Mouse (Mus musculus) brain, embryonic 18.5 days (tissue): ENCODE measurements at regions not wholly inside any gene's neighbourhood (a gene's known extent, or its start where the extent isn't known, plus 50 kb on each side); places are given as distances from the start of the nearest gene placed in this dataset.

ENCODE experiments used
- DNase-seq: peaks from one replicate; pipeline ENCODE4 v3.0.0-alpha.2; 2012; ENCODE audit warnings: low read depth, low spot score

DNA sequence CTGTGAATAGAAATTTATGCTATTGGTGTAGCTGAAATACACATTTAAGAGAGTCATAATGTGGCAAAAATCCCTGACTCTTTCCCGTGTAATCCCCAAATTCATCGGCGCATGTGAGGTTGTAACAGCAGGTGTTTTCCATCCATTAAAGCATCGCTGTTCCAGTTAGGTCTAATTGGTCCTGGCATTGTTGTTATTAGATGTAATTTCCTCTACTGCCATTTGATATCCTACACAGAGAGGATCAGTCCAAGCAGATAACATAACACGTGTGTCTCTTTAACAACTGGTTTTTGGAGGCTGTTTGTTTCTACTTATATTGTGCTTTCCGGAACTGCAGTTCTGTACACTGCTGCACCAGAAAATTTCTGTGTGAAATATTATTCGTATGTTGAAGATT is 101.8 kb downstream of the Vgll3 start:
- no peak for DNase-seq

DNA sequence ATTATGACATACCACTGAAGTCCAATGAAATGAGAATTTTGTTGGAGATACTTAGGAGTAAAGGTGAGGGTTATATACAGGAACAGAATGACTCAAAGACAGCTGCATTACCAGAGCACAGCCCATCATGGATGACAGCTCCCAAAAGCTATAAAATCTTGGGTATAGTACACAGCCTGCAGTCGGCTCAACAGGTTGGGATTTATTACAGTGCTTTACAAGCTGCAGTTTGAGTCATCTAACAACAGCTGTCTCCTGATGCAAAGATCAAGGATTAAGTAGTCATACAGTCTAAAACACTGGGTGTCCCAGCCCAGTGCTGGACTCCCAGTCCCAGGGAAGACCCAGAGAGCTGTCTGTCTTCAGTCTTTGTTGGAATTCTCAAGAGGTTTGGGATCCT is 110.9 kb downstream of the Vgll3 start:
- DNase-seq, result no peak

DNA sequence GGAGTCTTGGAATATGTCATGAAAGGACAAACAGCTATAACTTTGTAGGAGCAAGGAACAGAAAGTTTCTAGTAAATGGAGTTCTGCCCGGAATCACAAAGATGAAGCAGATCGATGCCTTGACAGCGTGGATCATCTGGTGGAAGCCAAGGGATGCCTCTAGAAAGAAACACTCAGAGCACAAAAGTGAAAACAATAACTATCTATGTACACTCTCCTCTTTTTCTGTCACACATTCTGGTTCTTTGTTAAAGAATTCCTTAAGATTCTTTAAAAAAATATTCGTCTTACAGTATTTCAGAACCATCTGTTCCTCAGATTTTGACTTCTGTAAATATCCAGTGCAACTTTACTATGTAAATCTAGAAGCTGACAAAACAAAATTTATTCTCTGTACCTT is 148.8 kb downstream of the Vgll3 start:
- no peak for DNase-seq

DNA sequence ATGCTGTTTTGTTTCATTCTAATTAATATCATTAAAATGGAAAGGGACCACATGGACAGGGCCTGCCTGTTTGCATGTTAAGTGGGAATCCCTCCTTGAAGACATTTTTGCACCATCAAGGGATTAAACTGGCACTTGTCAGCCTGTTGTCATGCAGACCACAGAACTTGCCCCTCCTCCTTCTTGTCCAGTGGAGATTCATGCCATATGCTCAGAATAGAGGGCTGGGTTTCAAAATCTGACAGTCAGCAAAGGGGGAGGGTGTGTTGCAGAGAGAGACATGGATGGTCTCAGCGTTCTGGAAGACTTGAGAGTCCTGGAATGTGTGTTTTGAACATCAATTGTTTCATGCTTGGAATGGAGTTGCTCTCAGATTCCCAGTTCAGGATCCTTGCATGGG is 149.2 kb downstream of the Vgll3 start:
- DNase-seq, result peak; percentile 20

DNA sequence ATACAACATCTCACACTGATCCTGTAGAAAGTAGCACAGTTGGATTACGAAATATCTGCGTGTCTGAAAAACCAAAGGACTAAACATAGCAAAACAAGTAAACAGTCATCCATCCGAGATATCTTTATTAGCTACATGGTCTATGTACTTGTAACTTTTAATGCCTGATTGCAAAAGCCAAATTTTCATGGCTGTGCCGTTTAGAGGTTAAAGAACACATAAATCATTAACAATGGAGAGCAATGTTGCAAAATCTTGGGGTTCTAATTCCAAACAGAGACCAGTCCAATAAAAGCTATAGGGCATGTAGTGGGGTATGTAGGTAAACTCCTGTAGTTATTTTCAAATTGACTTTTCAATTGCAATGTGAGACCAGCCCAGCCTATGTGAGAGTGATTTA is 162.0 kb downstream of the Vgll3 start:
- DNase-seq, result no peak

DNA sequence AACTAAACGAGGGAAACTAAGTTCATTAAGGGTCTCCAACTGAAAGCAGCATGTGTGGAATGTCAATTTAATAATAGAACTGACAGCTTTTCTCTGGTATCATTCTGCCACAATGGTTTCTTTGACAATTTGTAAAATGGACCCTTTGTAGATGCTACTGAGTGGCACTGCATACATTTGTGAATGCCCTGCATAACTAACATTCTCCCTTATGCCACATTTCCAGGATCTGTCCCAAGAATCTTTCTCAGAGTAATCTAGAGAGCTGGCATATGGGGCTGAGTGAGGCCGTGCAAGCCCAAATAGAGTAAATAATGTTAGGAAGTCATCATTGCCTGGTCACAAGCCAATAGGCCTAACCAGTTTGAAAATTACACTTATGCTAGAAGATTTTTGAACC is 172.1 kb downstream of the Vgll3 start:
- no peak for DNase-seq

DNA sequence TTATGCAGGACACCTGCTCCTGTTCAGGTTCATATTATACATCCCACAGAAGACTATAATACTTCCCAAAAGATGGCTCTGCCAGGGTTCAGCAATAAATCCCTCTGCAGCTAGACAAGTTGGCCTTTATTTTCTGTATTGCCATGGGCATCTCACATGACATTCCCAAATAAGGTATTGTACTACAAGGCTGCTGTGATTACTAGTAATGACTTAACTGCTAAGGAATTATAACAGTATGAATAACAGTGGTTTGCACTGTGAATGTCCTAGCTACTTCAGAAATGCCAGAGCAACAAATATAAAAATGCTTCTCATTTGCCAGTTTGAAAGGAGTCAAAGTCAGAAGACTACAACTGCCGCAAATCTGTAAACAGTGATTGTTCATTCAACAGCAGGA is 184.3 kb downstream of the Vgll3 start:
- no peak for DNase-seq

DNA sequence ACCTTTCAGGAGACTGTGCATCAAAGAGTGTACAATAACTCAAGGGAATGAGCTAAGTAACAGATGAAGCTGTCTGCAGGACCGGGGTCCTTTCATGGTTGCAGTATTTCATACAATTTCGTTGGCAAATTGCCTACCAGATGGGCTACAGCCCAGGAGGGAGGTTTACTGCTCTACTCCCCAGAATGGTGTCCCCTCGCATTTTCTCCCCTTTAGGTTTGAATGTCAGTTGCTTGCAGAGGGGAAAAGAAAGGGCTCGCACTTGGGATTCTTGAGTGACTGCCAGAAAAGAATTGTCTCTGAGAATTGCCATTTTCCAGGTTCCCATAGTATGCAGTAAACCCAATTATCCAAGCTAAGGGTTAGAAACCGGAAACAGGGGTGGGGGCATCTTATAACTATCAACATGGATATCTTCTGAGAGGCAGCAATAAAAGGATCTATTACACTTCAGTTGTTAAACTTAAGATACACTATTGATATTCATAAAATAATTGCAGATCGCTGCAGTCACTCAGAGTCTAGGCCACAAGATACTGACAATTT is 185.7 kb downstream of the Vgll3 start:
- DNase-seq, result no peak

DNA sequence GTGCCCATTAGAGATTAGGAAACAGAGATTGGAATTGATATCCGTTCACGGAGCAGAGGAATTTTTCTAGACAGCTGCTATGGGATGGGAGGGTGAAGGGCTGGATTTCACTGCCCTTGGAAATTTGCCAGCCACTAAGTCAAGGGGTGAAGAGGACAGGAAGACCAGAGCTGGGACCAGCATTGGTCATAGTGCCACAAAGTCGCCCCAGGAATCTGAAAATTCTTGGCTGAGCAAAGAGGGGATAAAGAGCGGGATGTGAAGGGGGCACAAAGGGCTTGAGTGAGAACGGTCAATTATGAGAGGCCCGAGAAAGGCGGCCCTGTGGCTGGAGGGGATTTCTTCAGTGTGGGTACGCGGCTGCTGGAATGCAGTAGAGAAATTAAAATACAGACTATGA is 189.6 kb downstream of the Vgll3 start:
- no peak for DNase-seq

DNA sequence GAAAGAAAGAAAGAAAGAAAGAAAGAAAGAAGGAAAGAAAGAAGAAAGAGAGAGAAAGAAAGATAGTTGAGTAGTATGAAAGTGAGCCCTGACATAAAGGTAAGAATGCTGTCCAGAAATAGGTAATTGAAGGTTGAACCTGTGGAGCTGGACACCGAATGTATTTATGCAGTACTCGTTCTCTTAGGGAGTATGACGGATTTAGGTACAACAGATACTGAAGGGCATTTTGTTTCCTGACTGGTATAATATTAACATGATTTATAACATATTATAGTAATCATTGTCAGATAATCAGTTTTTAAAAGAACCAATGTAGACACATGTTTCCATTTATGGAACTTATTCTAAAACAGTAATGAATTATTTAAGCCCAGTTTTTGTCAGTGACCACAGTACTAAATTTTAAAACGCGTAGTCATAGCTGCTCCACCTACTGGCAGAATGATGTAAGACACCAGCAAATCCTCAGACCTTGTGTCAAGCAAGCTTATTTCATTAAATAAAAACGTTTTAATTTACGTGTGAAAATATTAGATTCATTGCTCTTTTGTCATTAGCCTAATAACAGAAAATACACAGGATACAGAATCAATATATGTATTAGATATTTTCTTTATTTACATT is 191.0 kb downstream of the Vgll3 start:
- DNase-seq, result peak; percentile 36

DNA sequence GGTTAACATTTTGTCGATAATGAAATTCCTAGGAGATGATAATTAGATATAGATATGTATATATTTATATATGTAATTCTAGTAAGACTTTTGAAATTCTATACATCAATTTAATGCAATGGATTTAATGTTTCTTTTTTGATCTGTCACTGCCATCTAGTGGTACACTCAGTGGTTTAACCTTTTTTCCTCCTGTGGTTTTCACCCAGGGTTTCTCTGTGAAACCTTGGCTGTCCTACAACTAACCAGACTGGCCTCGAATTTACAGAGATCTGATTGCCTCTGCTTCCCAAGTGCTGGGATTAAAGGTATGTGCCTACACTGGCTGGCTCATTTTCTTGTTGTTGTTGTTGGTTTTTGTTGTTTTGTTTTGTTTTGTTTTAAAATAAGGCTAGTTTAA is 198.6 kb downstream of the Vgll3 start:
- peak; percentile 3 for DNase-seq

DNA sequence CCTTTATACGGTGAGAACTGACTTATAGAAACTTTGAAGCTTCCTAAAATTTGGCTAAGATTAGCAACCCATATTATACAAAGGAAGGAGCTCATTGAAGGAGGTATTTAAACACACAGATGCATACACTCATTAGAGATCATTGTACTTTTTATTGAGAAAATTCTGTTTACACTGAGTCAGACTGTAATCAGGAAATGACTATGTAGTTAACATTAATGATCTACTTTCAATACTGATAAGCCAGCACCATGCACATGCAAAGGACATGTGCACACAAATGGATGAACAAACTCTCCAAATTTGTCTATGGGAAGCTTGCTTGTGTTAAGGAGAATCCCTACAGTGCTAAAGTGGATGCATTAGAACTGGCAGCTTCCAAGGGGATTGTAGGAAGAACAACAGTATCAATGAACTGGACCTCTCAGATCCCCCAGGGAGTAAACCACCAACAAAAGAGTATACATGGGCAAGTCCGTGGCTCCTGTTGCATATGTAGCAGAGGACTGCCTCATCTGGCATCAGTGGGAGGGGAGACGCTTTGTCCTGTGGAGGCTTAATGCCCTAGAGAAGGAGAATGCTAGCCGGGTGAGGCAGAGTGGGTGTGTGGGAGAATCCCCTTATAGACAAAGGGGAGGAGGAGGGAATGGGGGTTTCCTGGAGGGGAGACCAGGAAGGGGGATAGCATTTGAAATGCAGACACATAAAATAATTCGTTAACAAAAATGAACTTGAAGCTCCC is 200.0 kb downstream of the Vgll3 start:
- no peak for DNase-seq

DNA sequence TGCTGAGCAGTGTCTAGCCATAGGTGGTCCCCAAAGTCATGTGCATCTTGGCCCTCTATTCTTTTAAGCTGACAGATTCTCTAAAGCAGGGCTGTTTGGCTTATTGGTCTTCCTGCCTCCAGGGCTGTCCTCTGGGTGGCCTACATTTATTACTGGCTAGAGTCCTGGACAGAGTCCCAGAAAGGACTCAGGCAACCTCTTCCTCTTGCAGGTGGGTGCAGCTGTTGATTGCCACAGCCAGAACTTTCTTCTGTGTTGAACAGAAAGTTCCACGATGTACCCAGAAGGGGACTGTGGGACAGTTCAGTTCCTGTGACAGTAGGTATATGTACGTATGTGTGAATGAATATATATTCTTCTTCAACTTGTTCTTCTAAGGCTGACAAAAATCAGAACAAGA is 202.0 kb downstream of the Vgll3 start:
- DNase-seq, result no peak

DNA sequence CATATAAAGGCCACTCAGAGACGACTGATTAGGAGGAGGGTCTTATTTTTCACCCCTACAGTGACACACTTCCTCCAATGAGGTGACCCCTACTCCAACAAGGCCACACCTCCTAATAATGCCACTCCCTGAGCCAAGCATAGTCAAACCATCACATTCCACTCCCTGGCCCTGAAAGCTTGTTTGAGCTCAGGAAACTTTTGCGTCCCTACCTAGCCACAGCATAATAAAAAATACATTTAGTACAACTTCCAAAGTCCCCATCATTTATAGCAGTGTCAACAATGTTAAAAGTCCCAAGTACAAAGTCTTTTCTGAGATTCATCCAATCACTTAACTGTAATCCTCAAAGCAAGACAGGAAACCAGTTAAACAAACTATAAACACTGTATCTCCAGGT is 208.3 kb downstream of the Vgll3 start:
- DNase-seq, result no peak
